Mouse (Mus musculus): ENCODE results near the gene Mlec.
"Not testable (repeated sequence)": the region's sequence is repeated elsewhere in the genome, so short reads cannot be mapped to it uniquely, and the experiment has no call there.

Mlec gene

DNA sequence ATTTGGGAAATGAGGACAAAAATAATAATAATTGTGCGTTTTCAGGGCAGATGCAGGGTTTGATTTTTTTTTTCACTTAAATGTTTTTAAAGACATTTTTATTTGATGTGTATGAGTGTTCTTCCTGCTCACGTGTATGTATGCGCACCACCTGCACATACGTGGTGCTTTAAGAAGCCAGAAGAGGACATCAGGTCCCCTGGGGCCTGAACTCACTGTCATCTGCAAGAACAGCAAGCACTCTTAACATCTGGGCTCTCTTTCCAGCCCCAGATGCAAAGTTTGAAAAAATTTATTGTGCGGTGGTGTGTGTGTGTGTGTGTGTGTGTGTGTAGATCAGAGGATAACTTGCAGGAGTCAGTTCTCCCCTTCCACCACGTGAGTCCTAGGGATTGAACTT lies 19.9 kb upstream of the Mlec start:
- DNase-seq = no peak

DNA sequence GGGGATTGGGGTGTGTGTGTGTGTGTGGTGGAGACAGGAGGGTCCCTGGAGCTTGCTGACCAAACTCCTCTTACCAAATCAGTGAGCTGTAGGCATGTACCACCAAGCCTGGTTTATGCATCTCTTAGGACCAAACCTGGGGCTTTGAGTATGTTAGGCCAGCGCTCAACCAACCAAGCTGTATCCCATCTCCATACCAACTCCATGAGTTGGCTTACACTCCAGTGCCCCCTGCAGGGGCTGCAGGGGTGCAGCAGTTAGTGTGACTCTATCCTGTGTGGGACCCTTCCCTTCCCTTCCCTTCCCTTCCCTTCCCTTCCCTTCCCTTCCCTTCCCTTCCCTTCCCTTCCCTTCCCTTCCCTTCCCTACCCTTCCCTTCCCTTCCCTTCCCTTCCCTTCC lies 16.6 kb upstream of the Mlec start:
- DNase-seq = no peak

DNA sequence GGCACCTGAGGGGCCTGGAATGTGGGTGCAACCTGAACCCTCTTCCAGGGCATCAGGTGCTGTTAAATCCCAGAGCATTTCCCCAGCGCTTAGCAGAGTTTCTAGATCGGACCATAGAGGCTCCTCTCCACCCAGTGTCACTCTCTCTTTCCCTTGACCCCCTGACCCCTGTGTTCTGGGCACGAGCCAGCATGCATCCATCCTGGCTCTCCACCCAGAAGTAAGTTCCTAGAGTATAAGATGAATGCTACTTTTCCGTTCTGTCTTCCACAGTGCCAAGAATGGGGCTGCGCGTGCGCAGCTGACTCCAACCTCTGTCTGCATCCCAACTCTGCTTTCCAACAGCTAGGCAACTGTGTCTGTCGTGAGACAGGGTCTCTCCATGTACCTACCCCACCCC lies 12.2 kb upstream of the Mlec start:
- no peak for DNase-seq

DNA sequence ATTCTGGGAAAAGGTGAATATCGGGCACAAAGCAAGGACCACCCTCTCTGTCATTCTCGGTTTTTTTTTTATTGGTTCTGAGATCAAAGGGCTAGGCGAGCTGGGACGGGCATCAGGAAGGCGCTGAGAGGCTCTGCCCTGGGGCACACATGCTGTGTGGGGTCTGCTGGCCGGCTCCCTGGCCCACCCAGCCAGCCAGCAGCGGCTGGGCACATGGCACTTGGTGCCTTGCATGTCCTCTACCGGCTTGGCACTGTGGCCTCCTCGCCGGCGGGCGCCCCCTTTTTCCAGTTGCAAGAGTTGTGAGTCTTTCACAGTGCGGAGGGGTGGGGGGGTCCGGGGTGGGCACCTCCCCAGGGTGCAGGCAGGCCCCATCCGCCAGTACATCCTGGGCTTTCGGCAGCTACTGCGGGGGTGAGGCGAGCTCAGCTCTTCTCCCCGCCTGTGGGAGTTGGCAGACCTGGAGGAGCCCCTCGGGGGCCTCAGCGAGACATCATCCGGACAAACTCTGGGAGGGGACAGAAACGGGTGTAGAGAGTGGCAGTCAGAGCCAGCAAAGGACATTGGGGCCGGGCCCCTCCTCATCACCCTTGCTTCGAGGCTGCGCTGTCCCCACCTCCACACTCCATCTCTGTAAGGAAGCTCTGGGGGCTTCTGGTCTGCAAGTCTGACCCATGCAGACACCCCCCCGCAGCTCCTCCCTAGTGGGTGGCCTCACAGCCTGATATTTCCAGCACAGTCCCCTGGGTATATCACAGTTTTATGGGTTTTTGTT lies 10.8 kb upstream of the Mlec start:
- DNase-seq = no peak

DNA sequence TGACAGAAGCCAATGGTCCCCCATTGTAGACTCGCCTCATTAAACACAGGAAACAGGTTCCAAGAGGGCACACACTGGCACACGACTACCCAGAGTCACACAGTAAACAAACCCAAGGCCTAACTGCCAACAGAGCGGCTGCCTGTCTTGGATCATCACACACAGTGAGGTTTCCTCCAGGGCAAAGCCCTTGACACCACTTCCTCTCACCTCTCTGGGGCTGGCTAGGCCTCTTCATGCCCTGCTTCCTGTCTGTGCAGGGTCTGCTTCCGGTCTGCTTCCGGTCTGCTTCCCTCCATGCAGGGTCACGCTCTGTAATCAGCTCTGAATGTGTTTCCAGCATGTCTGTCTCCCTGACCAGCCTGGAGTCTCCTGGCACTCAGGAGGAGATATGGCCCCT lies 9.4 kb upstream of the Mlec start:
- no peak for DNase-seq

DNA sequence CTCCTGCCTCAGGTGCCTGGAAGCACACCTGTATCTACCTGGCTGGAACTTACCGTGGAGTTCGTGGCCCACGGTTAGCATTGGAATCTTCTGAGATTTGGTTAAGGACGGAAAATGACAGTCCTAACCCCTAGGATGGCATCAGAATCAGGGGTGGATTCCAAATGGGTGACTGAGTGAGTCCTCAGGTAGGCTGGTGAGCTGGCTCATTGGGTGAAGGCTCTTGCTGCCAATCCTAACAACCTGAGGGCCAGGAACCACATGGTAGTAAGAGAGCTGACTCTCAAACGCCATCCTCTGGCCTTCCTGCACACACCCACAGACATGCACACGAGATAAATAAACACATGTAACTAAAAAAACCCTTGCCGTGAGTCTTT lies 8.8 kb upstream of the Mlec start:
- DNase-seq = no peak

DNA sequence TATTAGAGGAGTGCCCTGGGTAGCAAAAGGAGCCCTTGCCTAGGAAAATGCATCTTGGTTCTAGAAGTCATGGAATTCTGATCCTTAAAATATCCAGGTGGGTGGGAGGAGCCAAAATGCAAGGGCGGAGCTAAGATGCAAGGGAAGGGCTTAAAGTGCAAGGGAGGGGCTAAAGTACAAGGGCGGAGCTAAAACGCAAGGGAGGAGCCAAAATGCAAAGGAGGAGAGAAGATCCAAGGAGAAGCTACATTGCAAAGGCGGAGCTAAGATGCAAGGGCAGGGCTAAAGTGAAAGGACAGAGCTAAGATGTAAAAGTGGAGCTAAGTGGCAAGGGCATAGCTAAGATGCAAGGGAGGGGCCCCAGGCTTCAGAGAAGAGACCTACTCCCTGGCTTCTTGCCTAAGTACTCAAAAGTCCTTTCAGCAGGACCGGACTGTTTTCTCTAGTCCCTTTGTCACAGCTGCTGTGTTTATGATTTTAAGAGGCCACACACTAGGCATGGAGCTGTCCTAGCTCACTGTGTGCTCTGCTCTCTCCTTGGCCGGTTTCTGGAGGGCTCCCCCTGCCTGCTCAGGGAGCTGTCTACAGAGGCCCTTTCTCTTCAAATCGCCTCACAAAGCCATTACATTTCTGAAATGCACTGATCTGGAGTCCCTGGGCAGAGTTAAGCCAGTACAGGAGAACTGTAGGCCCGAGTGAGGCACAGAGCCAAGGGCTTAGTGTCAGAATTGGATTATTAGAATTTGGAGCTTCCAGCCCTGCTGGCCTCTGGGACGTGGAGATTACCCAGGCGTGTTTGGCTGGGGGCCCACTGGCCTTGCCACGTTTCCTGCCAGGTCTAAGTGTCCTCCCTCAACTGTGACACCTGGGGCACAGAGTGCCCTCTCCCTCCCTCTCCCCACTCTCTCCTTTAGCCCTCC lies 8.2 kb upstream of the Mlec start:
- peak; percentile 81 for DNase-seq

DNA sequence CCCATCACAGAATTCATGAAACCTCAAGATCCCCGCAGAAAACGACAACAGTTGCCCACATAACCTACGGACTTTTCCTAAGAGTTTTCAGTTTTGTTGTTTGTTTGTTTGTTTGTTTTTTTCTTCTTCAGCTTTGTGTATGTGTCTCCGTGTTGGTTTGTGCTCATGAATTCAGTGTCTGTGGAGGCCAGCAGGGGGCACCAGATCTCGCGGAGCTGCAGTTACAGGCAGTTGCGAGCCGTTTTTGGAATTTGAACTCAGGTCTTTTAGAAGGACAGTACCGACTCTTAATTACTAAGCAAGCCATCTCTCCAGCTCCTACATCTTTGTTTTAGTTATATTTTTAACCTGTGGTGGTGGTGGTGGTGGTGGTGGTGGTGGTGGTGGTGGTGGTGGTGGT lies 7.4 kb upstream of the Mlec start:
- DNase-seq = no peak

DNA sequence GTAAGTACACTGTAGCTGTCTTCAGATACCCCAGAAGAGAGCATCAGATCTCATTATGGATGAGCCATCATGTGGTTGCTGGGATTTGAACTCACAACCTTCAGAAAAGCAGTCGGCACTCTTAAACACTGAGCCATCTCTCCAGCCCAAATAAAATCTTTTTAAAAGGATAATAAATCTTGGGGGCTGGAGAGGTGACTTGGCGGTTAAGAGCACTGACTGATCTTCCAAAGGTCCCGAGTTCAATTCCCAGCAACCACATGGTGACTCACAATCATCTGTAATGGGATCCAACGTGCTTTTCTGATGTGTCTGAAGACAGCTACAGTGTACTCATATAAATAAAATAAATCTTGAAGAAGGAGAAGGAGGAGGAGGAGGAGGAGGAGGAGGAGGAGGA lies 6.5 kb upstream of the Mlec start:
- not testable (repeated sequence) for DNase-seq

DNA sequence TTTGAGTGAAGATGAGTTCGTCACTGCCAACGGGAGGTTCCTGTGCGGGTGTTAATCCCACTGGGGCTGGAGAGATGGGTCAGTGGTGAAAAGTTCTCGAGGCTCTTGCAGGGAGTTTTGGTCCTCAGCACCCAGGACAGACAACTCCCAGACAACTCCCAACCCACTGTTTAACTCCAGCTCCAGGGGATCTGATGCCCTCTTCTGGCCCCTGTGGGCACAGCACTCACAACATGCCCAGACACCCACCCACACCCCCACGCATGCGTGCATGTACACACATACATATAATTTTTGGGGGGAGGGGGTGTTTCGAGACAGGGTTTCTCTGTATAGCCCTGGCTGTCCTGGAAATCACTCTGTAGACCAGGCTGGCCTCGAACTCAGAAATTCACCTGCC lies 5.6 kb upstream of the Mlec start:
- peak; percentile 64 for DNase-seq

DNA sequence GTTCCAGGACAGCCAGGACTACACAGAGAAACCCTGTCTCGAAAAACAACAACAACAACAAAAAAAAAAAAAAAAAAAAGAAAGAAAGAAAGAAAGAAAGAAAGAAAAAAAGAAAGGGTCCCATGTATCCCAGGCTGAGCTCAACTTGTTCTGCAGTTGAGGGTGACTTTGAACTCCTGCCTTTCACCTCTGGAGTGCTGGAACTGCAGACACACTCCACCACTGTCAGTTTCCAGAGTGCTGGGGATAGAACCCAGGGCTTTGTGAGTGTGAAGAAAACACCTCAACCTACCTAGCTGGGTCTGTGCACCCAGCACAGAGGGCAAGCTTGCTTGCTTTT lies 3.9 kb upstream of the Mlec start:
- DNase-seq = not testable (repeated sequence)

DNA sequence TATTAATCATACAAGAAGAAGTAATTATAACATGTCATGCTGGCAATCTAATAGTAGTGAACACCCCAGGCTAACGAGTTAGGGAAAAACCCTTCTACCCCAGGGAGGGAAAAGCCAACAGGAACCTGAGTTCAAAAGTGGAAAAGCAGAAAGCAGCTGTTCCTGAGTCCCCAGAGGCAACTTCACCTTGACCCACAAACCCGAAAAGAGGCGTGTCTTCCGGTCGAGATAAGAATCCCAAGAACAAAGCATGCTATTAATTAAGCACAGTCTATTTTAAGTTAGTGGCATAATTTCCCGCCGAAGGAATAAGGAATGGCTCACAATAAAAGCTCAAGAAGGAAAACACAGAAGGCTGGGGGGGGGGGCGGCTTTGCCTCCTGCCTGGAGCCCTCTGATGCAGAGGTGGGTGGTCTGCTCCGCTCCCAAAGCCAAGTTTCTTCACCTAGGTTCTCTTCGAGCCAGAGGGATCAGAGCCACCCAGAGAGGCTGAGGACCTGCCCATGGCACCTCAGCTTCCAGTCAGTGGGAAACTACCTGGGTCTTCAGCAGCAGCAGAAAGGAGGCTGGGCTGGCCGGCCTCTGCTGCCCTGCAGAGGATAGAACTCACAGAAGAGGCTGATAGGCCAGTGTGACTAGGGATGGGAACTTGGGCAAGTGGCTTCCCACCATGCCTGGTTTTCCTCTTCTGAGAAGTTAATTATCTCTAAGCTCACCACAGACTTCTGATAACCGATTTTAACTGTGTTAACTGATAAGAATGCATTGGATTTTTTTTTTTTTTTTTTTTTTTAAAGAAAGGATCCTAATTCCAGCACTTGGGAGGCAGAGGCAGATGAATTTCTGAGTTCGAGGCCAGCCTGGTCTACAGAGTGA lies 3.3 kb upstream of the Mlec start:
- DNase-seq = peak; percentile 19

DNA sequence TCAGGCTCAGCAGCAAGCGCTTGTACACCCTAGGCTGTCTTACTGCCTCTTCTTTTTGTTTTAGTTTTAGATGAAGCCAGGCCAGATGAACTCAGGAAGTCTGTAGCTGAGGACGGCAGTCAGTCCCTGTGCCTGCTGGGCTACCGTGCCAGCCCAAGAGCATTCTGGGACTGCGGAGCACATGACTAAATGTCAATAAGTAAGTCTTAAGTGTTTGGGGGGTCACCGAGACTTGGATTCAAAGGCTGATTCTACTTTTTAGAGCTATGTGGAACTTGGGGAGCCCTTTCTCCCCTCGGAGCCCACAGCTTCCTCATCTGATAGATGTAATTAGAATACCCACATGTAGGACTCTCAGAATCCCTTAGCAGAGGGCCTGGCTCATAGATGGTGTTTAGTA lies 2.7 kb upstream of the Mlec start:
- DNase-seq = peak; percentile 9

DNA sequence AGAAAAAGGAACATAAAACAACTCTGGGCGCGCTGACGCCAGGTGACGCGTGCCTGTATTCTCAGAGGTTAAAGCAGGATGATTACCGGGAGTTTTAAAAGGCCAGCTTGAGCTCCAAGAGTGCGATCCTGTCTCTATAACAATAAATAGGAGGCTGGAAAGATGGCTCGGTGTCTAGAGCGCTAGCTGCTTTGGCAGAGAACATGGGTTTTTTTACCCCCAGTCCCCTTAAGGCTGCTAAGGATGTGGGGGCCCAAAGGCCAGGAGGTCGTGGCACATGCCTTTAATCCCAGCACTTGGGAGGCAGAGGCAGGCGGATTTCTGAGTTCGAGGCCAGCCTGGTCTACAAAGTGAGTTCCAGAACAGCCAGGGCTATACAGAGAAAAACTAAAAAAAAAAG lies 1.2 kb upstream of the Mlec start:
- peak; percentile 23 for DNase-seq

DNA sequence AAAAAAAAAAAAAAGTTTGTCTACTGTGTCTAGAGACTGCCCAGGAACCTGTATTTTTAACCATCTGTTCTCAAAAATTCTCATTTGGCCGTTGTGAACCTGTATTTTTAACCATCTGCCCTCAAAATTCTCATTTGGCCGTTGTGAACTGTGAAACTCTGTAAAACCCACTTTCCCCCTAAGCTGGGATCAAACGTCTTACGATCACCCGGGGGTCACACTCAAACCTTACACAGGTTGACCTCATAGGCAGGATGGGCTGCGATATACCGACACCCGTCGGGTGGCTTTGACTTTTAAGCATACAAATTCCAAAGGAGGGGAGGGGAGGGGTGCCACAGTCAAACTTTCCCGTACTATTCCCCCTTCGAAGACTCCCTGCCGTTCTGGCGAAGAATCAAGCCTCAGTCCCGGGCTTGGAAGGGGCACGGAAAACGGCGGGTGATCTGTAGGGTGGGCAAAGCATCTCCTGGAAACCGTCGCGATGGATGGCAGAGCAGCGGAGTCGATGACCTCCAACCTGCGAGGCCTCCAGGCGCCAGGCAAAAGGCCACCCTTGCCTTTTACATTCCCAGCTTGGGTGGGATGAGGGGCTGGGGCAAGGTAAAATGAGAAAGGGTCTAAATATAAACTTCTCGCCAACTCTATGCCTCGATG lies 918 bp downstream of the Mlec start:
- peak; percentile 27 for DNase-seq

DNA sequence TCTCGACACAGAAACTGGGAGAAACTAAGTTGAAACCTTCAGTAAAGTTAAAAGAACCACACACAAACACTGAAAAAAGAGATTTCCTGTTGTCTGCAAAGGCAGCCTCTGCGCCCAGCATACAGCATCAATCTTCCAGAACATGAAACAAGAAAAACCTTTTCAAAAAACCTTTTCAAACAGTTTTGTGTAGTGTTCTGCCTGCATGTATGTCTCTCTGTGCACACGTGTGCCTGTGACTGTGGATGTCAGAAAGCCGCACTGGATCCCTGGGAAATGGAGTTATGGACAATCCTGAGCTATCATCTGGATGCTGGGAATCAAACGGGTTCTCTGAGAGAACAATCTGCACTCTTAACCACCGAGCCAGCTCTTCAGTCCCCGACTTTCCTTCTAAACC lies 1.6 kb downstream of the Mlec start:
- no peak for DNase-seq

DNA sequence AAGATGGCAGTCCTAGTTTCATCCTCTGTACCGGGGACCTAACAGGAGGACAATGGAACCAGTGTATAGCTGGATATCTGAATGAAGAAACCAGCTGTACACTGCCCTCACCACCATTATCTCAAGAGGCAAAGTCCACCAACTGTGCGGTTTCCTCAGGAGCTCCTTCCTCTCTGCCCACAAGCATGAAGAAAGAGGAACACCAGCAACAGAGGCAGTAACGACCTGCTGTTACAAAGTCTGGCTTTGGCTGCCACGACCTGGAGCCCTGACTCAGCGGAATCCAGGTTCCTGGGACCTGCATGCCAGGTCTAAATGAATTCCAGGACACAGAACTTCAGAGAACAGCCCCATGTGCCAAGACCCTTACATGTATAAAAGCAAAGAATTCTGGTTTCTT lies 2.1 kb downstream of the Mlec start:
- DNase-seq = peak; percentile 85

DNA sequence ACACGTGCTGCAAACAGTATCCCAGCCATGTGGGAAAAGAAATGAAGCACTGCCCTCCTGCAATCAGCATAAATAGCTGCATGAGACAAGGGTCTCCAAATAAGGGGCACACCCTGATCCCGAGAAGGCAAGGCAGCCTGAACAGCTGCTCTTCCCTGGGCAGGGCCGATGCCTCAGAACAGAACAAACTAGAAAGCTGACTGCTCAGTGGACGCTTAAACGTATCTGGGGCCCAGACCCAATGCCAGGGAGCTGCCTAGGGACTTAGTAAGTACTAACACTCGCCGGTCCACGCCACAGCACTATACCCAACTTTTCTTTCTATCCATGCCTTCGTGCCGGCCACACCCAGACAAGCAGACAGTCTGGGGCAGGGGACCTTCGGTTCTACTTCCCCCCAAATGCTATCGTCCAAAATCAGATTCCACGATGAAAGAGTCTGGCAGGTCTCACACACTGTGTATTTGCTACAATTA lies 2.8 kb downstream of the Mlec start:
- DNase-seq = peak; percentile 18

DNA sequence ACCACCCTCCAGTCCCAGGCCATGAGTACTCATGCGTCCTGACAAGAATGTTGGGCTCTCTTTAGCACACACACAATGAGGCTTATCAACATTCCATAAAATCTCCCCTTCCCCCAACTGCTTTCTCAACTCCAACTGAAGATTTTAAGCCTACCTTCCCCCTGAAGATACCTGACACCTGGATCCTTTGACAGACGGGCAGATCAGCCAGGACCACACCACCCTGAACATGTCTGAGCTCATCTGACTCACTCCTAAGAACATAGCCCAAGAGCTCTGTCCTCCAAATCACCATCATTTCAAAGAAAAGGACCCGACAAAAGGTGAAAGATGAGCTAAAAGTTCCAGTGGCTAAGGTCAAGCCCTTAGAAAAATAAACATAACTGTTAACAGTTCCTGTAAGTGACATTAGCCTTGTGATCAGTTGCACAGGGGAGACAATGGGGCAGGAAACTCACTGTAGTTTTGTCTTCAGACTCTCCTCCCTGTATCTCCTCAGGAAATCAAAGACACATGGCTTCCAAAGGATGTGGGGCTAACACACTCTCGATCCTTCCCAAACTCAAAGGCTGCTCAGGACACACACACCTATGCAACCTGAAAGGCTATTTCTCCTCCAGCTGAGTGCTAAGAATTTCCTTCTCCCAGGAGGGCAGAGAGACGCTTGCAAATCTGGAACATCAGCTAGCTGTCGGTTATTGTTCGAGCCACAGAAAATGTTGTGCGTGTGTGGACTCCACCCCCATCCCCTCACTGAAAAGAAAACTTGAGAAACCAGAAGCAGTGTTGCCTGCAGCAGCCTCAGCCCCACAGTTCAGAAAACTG lies 5.6 kb downstream of the Mlec start:
- no peak for DNase-seq

DNA sequence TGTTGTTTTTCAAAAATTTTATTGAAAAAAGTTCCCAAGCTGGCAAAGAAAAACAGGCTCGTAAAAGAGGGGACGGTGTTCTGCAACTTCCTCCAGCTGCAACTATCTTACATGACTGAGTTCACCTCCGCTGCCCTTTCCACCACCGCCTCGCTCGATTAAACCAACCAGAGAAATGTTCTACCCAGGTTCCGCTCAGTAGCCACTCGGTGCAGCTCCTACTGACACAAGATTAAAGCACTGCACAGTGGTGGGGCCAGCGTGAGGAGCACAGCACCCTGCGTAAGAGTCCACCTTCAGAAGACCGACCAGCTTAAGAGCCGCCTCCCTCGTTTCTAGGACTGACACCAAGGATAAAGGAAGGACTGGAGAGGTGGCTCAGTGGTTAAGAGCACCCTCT lies 6.5 kb downstream of the Mlec start:
- peak; percentile 79 for DNase-seq

DNA sequence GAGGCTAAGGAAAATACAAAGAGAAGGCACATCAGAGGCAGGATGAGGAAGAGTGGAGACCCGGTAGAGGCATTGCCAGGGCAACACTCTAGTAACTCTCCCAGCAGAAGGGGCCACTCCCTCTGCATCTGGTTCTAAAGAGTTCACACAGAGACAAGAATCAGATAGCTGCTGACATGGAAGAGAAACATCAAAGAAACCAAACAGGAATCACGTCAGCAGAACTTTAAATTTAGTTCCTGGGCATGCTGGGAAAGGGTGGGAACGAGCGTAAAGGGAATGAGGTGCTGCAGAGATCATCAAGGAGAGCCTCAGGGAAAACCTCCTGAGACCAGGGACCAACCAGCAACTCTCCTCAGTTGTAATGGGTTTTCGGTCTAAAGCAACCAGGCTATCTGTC lies 7.0 kb downstream of the Mlec start:
- no peak for DNase-seq

All from kidney, adult 11 months (tissue).